Mouse (Mus musculus) heart, embryonic 11.5 days (tissue): ENCODE results near the gene Klhdc7b. TPM values are rescaled to one million over a fixed set of nuclear protein-coding genes. Genes with fewer than 3 reads are reported as not detected.

ENCODE experiments used
- ATAC-seq: fragments of 200-750 bp; cut with Nextera tagmentation; replicated peaks from 2 replicates; pipeline ENCODE4 v1.8.0; 2017; ENCODE audit warnings: moderate library complexity; ENCODE audit not compliant: insufficient number of reproducible peaks, low FRiP score, low TSS enrichment
- H3K27ac ChIP-seq: fragments of 300-500 bp; sonication (generic); 2 replicates; pipeline ENCODE4 v1.5.1; 2014; ENCODE audit warnings: mild to moderate bottlenecking, low read depth, low read length
- H3K27me3 ChIP-seq: fragments of 300-500 bp; sonication (generic); 2 replicates; pipeline ENCODE4 v1.6.1; 2014; ENCODE audit warnings: mild to moderate bottlenecking, low read length, mixed read lengths; ENCODE audit not compliant: control insufficient read depth, insufficient read depth
- H3K36me3 ChIP-seq: fragments of 300-500 bp; sonication (generic); 2 replicates; pipeline ENCODE4 v1.6.1; 2014; ENCODE audit warnings: mild to moderate bottlenecking, low read length, moderate library complexity, mixed read lengths; ENCODE audit not compliant: control insufficient read depth, insufficient read depth
- H3K4me1 ChIP-seq: fragments of 300-500 bp; sonication (generic); 2 replicates; pipeline ENCODE4 v1.6.1; 2014; ENCODE audit warnings: low read length; ENCODE audit not compliant: control insufficient read depth, insufficient read depth
- H3K4me2 ChIP-seq: fragments of 300-500 bp; sonication (generic); 2 replicates; pipeline ENCODE4 v1.6.1; 2014; ENCODE audit warnings: mild to moderate bottlenecking, moderate library complexity
- H3K4me3 ChIP-seq: fragments of 300-500 bp; sonication (generic); 2 replicates; pipeline ENCODE4 v1.5.1; 2014; ENCODE audit warnings: low read depth, low read length
- H3K9ac ChIP-seq: fragments of 300-500 bp; sonication (generic); 2 replicates; pipeline ENCODE4 v1.6.1; 2014; ENCODE audit warnings: mild to moderate bottlenecking, low read depth, low read length, moderate library complexity
- H3K9me3 ChIP-seq: fragments of 300-500 bp; sonication (generic); replicated peaks from 2 replicates; pipeline ENCODE4 v1.6.1; 2016; ENCODE audit warnings: low read length; ENCODE audit not compliant: control insufficient read depth
- WGBS: fragments of 180-500 bp; shearing (Covaris S2); extraction: QIAGEN DNeasy Blood & Tissue Kit; methylation state at CpG from one replicate; pipeline ENCODE4 v1.1.7; 2014; ENCODE audit not compliant: insufficient replicate concordance; 5-methylcytosine and 5-hydroxymethylcytosine counted together
- polyA plus RNA-seq: library from polyadenylated mRNA; unstranded; fragments of >200 nt; fragmentation: Nextera tagmentation; extraction: Ambion mirVana; gene quantifications from 2 replicates; pipeline ENCODE4 v1.2.1, GENCODE M21; 2014

Klhdc7b gene
- polyA plus RNA-seq, 1 experiment from 2014 or later = not detected

GRCm38 (mm10) chr15:89399716-89400115 lies 15.0 kb downstream of the Klhdc7b start:
- Histone ChIP-seq H3K27me3 (no peaks in the 10 kb centered on the region), H3K36me3 (no peaks in the 10 kb centered on the region), H3K4me3 (no peak overlapping the region), H3K9ac (no peak overlapping the region), H3K4me1 (no peaks in the 10 kb centered on the region), H3K9me3 (no peaks in the 10 kb centered on the region), H3K4me2 (no peak overlapping the region), H3K27ac (no peak overlapping the region)
- 52% methylated on average over 1 of the region's 1 CpGs for WGBS
- ATAC-seq = no peak

GRCm38 (mm10) chr15:89402471-89402870 lies 17.8 kb downstream of the Klhdc7b start:
- no peak overlapping the region for H3K9ac ChIP-seq
- H3K27me3 ChIP-seq = no peaks in the 10 kb centered on the region
- H3K4me1 ChIP-seq = no peaks in the 10 kb centered on the region
- no peak for ATAC-seq
- no peak overlapping the region for H3K27ac ChIP-seq
- no peak overlapping the region for H3K4me2 ChIP-seq
- H3K36me3 ChIP-seq = no peaks in the 10 kb centered on the region
- WGBS = 85% methylated on average over 1 of the region's 1 CpGs
- H3K4me3 ChIP-seq = no peak overlapping the region
- 0 out of 2 replicates have a peak, but pooled peaks cover 2% of the 10 kb centered on the region for H3K9me3 ChIP-seq

GRCm38 (mm10) chr15:89404831-89405623 lies 20.3 kb downstream of the Klhdc7b start:
- 80% methylated on average over 10 of the region's 10 CpGs for WGBS
- Histone ChIP-seq H3K9me3 (peaks cover 7% of the 10 kb centered on the region; the same call in 1 of the 2 replicates), H3K27me3 (no peaks in the 10 kb centered on the region), H3K9ac (no peak overlapping the region), H3K4me3 (no peak overlapping the region), H3K36me3 (no peaks in the 10 kb centered on the region), H3K4me1 (no peaks in the 10 kb centered on the region), H3K4me2 (no peak overlapping the region), H3K27ac (no peak overlapping the region)
- no peak for ATAC-seq

GRCm38 (mm10) chr15:89406691-89407090 lies 22.0 kb downstream of the Klhdc7b start:
- H3K27me3 ChIP-seq = no peaks in the 10 kb centered on the region
- H3K4me1 ChIP-seq = no peaks in the 10 kb centered on the region
- H3K4me2 ChIP-seq = no peak overlapping the region
- no peaks in the 10 kb centered on the region for H3K36me3 ChIP-seq
- no peak overlapping the region for H3K9ac ChIP-seq
- no peak overlapping the region for H3K4me3 ChIP-seq
- H3K9me3 ChIP-seq = peaks cover 7% of the 10 kb centered on the region; the same call in 1 of the 2 replicates
- ATAC-seq = no peak
- no peak overlapping the region for H3K27ac ChIP-seq

- ATAC-seq = peak; percentile 42; the same call in 1 of the 2 replicates
- no peaks in the 10 kb centered on the region for H3K4me1 ChIP-seq
- no peak within 1 kb of the TSS for H3K9ac ChIP-seq
- no peaks in the 10 kb centered on the region for H3K36me3 ChIP-seq
- no peaks in the 10 kb centered on the region for H3K27me3 ChIP-seq
- no peak within 1 kb of the TSS for H3K4me2 ChIP-seq
- H3K9me3 ChIP-seq = peaks cover 7% of the 10 kb centered on the region; the same call in 1 of the 2 replicates
- H3K4me3 ChIP-seq = no peak within 1 kb of the TSS
- WGBS = 73% methylated on average over 16 of the region's 24 CpGs
- no peak within 1 kb of the TSS for H3K27ac ChIP-seq
Measured at GRCm38 (mm10) chr15:89410118-89410517, 25.4 kb downstream of the Klhdc7b start, which contains the start of gene Syce3. TSS of gene Syce3 (minus strand) at chr15:89410503.

- peak overlapping the region; percentile 75 for H3K27ac ChIP-seq
- ATAC-seq = peak; percentile 57
Measured at GRCm38 (mm10) chr15:89415282-89415681, 30.6 kb downstream of the Klhdc7b start.

GRCm38 (mm10) chr15:89421938-89422337 lies 37.2 kb downstream of the Klhdc7b start:
- Histone ChIP-seq H3K4me3 (no peak overlapping the region), H3K9me3 (no peaks in the 10 kb centered on the region), H3K27ac (no peak overlapping the region), H3K4me2 (no peak overlapping the region), H3K9ac (no peak overlapping the region), H3K4me1 (peaks cover 20% of the 10 kb centered on the region), H3K36me3 (peaks cover 13% of the 10 kb centered on the region), H3K27me3 (no peaks in the 10 kb centered on the region)
- WGBS = 93% methylated on average over 9 of the region's 9 CpGs
- ATAC-seq = no peak

More at GRCm38 (mm10) chr15:89415282-89415681, 30.6 kb downstream of the Klhdc7b start:
- peaks cover 14% of the 10 kb centered on the region; the same call in 1 of the 2 replicates for H3K36me3 ChIP-seq
- no peak overlapping the region for H3K9ac ChIP-seq
- H3K4me3 ChIP-seq = no peak overlapping the region
- no peaks in the 10 kb centered on the region for H3K9me3 ChIP-seq
- no peak overlapping the region for H3K4me2 ChIP-seq
- 56% methylated on average over 8 of the region's 8 CpGs for WGBS
- H3K27me3 ChIP-seq = no peaks in the 10 kb centered on the region
- peaks cover 3% of the 10 kb centered on the region for H3K4me1 ChIP-seq

GRCm38 (mm10) chr15:89424621-89425020 lies 39.9 kb downstream of the Klhdc7b start:
- H3K27ac ChIP-seq = peak overlapping the region; percentile 84; the same call in 1 of the 2 replicates
- H3K9ac ChIP-seq = no peak overlapping the region; the same call in 1 of the 2 replicates
- WGBS = 78% methylated on average over 8 of the region's 8 CpGs
- peak overlapping the region; percentile 63 for H3K4me2 ChIP-seq
- peaks cover 13% of the 10 kb centered on the region for H3K36me3 ChIP-seq
- H3K9me3 ChIP-seq = no peaks in the 10 kb centered on the region
- peak overlapping the region; percentile 44 for H3K4me3 ChIP-seq
- H3K4me1 ChIP-seq = peaks cover 25% of the 10 kb centered on the region
- ATAC-seq = no peak
- no peaks in the 10 kb centered on the region for H3K27me3 ChIP-seq
